In the genomic region with DNA sequence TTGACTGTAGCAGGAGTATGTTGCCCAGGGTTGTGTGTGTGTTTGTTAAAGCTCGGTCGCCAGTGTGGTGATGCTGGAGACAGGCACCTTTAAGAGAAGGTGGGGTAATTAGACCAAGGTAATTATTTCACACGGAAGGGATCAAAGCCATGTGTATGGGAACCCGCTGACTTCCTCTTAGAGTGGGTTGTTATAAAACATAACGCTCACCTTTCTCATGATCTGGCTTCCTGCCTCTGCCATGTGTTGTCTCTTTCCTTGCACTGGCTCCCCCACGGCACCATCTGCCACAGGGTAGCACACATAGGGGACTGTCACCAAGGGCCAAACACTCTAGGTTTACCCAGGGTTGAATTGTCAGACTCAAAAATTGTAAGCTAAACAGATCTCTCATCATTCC, we compare ENCODE assay signal across 14 mouse cellular contexts.
DNase-seq lines count a peak whose midpoint lies in the region; ATAC-seq and TF ChIP-seq lines count a peak whose summit lies in the region.
"Had no signal": no experiment of that assay in that cellular context is flagged by ENCODE, and none has a peak within 500 bp of the region (broad histone marks: within the 10 kb centered on the region; RNA-seq: fewer than 3 reads in every experiment).

No protein-coding gene starts in this region.

- H3K27me3 ChIP-seq in hindbrain, embryonic 16.5 days (replicated peaks; ENCODE audit: control insufficient read depth, insufficient read depth, low read length) = no peaks in the 10 kb centered on the region
- H3K27me3 ChIP-seq in hindbrain, postnatal 0 days (ENCODE audit: insufficient read depth, low read length) = no peaks in the 10 kb centered on the region
- no peaks in the 10 kb centered on the region for H3K27me3 ChIP-seq in liver, postnatal 0 days (ENCODE audit: insufficient read depth, low read length)

- H3K4me1 ChIP-seq in hindbrain, embryonic 16.5 days (ENCODE audit: control insufficient read depth, insufficient read depth, low read depth, low read length) = no peaks in the 10 kb centered on the region
- H3K4me1 ChIP-seq in hindbrain, postnatal 0 days (ENCODE audit: insufficient read depth, low read length) = no peaks in the 10 kb centered on the region
- H3K4me1 ChIP-seq in liver, postnatal 0 days (ENCODE audit: insufficient read depth) = 0 out of 2 replicates have a peak, but pooled peaks cover 4% of the 10 kb centered on the region

- ATAC-seq in hindbrain, embryonic 16.5 days = peak; percentile 43; the same call in 1 of the 2 replicates
- ATAC-seq in hindbrain, postnatal 0 days = no peak
- ATAC-seq in activated CD4-positive, CD25-positive, alpha-beta regulatory T cell, adult 4 months = peak; percentile 79
- no peak for ATAC-seq in liver, postnatal 0 days

- WGBS in hindbrain, embryonic 16.5 days = 71% methylated on average over 6 of the region's 6 CpGs
- WGBS in hindbrain, postnatal 0 days = 62% methylated on average over 6 of the region's 6 CpGs
- WGBS in liver, postnatal 0 days (ENCODE audit: insufficient replicate concordance) = 75% methylated on average over 6 of the region's 6 CpGs

- no peak for TF ChIP-seq CTCF in hindbrain, postnatal 0 days (IDR thresholded peaks at IDR 0.05; ENCODE audit: low read depth)
- no peak for TF ChIP-seq CTCF in liver, postnatal 0 days (IDR thresholded peaks at IDR 0.05; ENCODE audit: low read depth)

- H3K4me2 ChIP-seq in hindbrain, embryonic 16.5 days (ENCODE audit: low read length) = no peak overlapping the region
- H3K4me2 ChIP-seq in hindbrain, postnatal 0 days (ENCODE audit: low read depth, low read length) = no peak overlapping the region
- no peak overlapping the region for H3K4me2 ChIP-seq in liver, postnatal 0 days (ENCODE audit: low read depth, low read length)

- no peaks in the 10 kb centered on the region for H3K36me3 ChIP-seq in hindbrain, embryonic 16.5 days (ENCODE audit: control insufficient read depth, insufficient read depth, low read length)
- H3K36me3 ChIP-seq in hindbrain, postnatal 0 days (ENCODE audit: insufficient read depth, low read length) = no peaks in the 10 kb centered on the region
- H3K36me3 ChIP-seq in liver, postnatal 0 days (replicated peaks; ENCODE audit: insufficient read depth, low read length) = no peaks in the 10 kb centered on the region
- H3K36me3 ChIP-seq: forebrain, embryonic 10.5 days had no signal

- intact Hi-C loops in left cerebral cortex, postnatal 14 days (cut with DNase I) = loop anchor here (1.0 to 5.0 kb wide), 5 partner anchors 83 to 1122 kb away; no protein-coding TSS in a partner anchor

- H3K4me3 ChIP-seq in hindbrain, embryonic 16.5 days (ENCODE audit: low read length) = no peak overlapping the region
- H3K4me3 ChIP-seq in hindbrain, postnatal 0 days (ENCODE audit: low read length) = no peak overlapping the region
- H3K4me3 ChIP-seq in liver, postnatal 0 days (ENCODE audit: low read depth, low read length) = no peak overlapping the region
- H3K4me3 ChIP-seq: forebrain, embryonic 10.5 days; myocyte had no signal

- H3K9me3 ChIP-seq in hindbrain, embryonic 16.5 days (ENCODE audit: control insufficient read depth, low read length) = no peaks in the 10 kb centered on the region
- no peaks in the 10 kb centered on the region for H3K9me3 ChIP-seq in hindbrain, postnatal 0 days (ENCODE audit: low read length)
- H3K9me3 ChIP-seq in liver, postnatal 0 days (ENCODE audit: low read length) = no peaks in the 10 kb centered on the region
- H3K9me3 ChIP-seq: forebrain, embryonic 10.5 days had no signal

- no peak overlapping the region for H3K27ac ChIP-seq in hindbrain, embryonic 16.5 days (ENCODE audit: low read depth, low read length)
- no peak overlapping the region for H3K27ac ChIP-seq in hindbrain, postnatal 0 days
- H3K27ac ChIP-seq in liver, postnatal 0 days (ENCODE audit: low read depth) = no peak overlapping the region
- H3K27ac ChIP-seq: liver, embryonic 14.5 days; stomach, postnatal 0 days had no signal

- no peak for DNase-seq in hindbrain, postnatal 0 days (ENCODE audit: low spot score)
- peak; percentile 93 to 97 for DNase-seq in cerebellum, postnatal 36 days
- DNase-seq in thymus, postnatal 0 days (ENCODE audit: low spot score) = peak; percentile 50
- DNase-seq in gastrocnemius, postnatal 10 days = no peak
- DNase-seq in liver, postnatal 0 days = no peak
- DNase-seq in left cerebral cortex, postnatal 14 days (ENCODE audit: low spot score in 2 of 2) = no peak
- DNase-seq: gastrocnemius, postnatal 36 days; kidney, adult 18-20 months had no signal

- TF ChIP-seq EP300 in liver, postnatal 0 days (IDR thresholded peaks at IDR 0.05; ENCODE audit: low read depth) = no peak

- H3K9ac ChIP-seq in hindbrain, embryonic 16.5 days (ENCODE audit: low read depth, low read length) = no peak overlapping the region
- no peak overlapping the region for H3K9ac ChIP-seq in hindbrain, postnatal 0 days (replicated peaks; ENCODE audit: low read length)
- H3K9ac ChIP-seq in liver, postnatal 0 days (replicated peaks) = no peak overlapping the region
- H3K9ac ChIP-seq: liver, embryonic 14.5 days had no signal

Comparison
In these comparisons a context has a peak if more than half of its experiments do, and no peak if none do; other contexts are left out.
1. ATAC-seq: peak in hindbrain, embryonic 16.5 days (single experiment) and activated CD4-positive, CD25-positive, alpha-beta regulatory T cell, adult 4 months (single experiment); none in hindbrain, postnatal 0 days (single experiment) and liver, postnatal 0 days (single experiment).
2. DNase-seq: peak in cerebellum, postnatal 36 days (2 of 2) and thymus, postnatal 0 days (single experiment); none in hindbrain, postnatal 0 days (single experiment), gastrocnemius, postnatal 10 days (single experiment), liver, postnatal 0 days (single experiment) and left cerebral cortex, postnatal 14 days (0 of 2).